Mouse (Mus musculus) lung, embryonic 14.5 days (tissue): ENCODE data around the gene Pde1a. TPM values are rescaled to one million over a fixed set of nuclear protein-coding genes. Genes with fewer than 3 reads are reported as not detected.

Experiments
- ATAC-seq: fragments of 200-750 bp; cut with Nextera tagmentation; 2 replicates; pipeline ENCODE4 v1.8.0; 2017; ENCODE audit warnings: mild to moderate bottlenecking, moderate TSS enrichment, moderate library complexity; ENCODE audit not compliant: insufficient read depth
- DNase-seq: peaks from one replicate; pipeline ENCODE4 v3.0.0-alpha.2; 2015
- H3K27ac ChIP-seq: fragments of 300-500 bp; sonication (generic); 2 replicates; pipeline ENCODE4 v1.5.1; 2014; ENCODE audit warnings: low read depth, mild to moderate bottlenecking, moderate library complexity
- H3K27me3 ChIP-seq: fragments of 300-500 bp; sonication (generic); 2 replicates; pipeline ENCODE4 v1.6.1; 2014; ENCODE audit warnings: low read length, control low read depth; ENCODE audit not compliant: insufficient read depth
- H3K36me3 ChIP-seq: fragments of 300-500 bp; sonication (generic); 2 replicates; pipeline ENCODE4 v1.6.1; 2014; ENCODE audit warnings: control low read depth; ENCODE audit not compliant: insufficient read depth
- H3K4me1 ChIP-seq: fragments of 300-500 bp; sonication (generic); 2 replicates; pipeline ENCODE4 v1.6.1; 2014; ENCODE audit warnings: antibody characterized with exemption, control low read depth; ENCODE audit not compliant: insufficient read depth
- H3K4me2 ChIP-seq: fragments of 300-500 bp; sonication (generic); 2 replicates; pipeline ENCODE4 v1.6.1; 2014; ENCODE audit warnings: mild to moderate bottlenecking
- H3K4me3 ChIP-seq: fragments of 300-500 bp; sonication (generic); 2 replicates; pipeline ENCODE4 v1.5.1; 2014; ENCODE audit warnings: low read depth, low read length
- H3K9ac ChIP-seq: fragments of 300-500 bp; sonication (generic); 2 replicates; pipeline ENCODE4 v1.6.1; 2014
- H3K9me3 ChIP-seq: fragments of 300-500 bp; sonication (generic); 2 replicates; pipeline ENCODE4 v1.6.1; 2016; ENCODE audit warnings: low read depth, low read length, control low read depth
- CTCF ChIP-seq: IDR thresholded peaks from 2 replicates; pipeline ENCODE4 v1.5.1; 2016; ENCODE audit warnings: antibody characterized with exemption, low read depth
- WGBS: fragments of 180-500 bp; shearing (Covaris S2); extraction: QIAGEN DNeasy Blood & Tissue Kit; methylation state at CpG from one replicate; pipeline ENCODE4 v1.1.7; 2014; 5-methylcytosine and 5-hydroxymethylcytosine counted together
- polyA plus RNA-seq: library from polyadenylated mRNA; unstranded; fragments of >200 nt; fragmentation: Nextera tagmentation; extraction: Ambion mirVana; gene quantifications from 2 replicates; pipeline ENCODE4 v1.2.1, GENCODE M21; 2014

The Pde1a gene
- polyA plus RNA-seq, 1 experiment from 2014 or later, result 21.3 TPM

DNA sequence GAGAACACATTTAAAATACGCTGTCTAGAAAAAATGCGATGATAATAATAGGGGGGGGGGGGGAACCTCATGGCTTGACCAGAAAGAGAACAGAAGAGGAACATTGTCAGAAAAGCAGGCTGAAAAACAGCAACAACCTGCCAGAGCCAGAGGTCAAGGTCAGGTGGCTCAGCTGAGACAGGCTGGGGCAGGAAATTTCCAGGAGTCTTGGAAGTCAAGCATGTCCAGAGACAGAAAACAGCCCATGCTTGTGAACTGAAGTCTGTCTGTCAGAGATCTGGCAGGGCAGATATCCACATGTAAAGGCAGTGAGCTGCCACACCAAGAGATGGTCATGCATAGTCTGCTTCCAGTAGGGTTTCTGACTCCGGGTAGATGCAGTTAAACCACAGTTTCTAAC lies 147.5 kb downstream of the Pde1a start:
- no peak for TF ChIP-seq CTCF
- WGBS, result 88% methylated on average over 3 of the region's 3 CpGs

DNA sequence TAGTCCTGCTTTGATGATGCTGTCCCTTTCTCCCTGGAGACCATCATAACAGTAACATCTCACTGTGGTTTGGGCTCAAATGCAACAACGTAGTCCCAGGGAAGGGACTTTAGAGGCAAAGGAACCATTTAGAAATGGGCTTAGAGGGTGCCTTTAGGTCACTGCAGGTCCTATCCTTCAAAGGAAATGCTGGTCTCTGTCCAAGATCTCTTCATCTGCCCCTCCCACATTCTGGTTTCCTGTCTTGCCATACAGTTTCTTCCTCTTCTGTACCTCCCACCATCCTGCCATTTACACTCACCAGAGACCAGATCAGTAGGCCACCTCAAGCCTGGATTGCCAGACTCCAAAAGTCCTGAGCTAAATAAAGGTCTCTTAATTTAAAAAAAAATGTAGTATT lies 150.3 kb downstream of the Pde1a start:
- no peak for ATAC-seq
- TF ChIP-seq CTCF, result no peak
- Histone ChIP-seq H3K9me3 (no peaks in the 10 kb centered on the region), H3K4me1 (peaks cover 3% of the 10 kb centered on the region; the same call in 1 of the 2 replicates), H3K36me3 (no peaks in the 10 kb centered on the region), H3K27ac (no peak overlapping the region), H3K9ac (no peak overlapping the region), H3K4me2 (no peak overlapping the region), H3K4me3 (no peak overlapping the region), H3K27me3 (no peaks in the 10 kb centered on the region)
- WGBS, result 84% methylated on average over 1 of the region's 1 CpGs
- DNase-seq, result no peak

More for the DNA sequence above, 147.5 kb downstream of the Pde1a start:
- ATAC-seq, result no peak
- Histone ChIP-seq H3K27me3 (no peaks in the 10 kb centered on the region), H3K9me3 (no peaks in the 10 kb centered on the region), H3K4me2 (no peak overlapping the region), H3K9ac (no peak overlapping the region), H3K36me3 (no peaks in the 10 kb centered on the region), H3K4me1 (peaks cover 6% of the 10 kb centered on the region; the same call in 1 of the 2 replicates), H3K4me3 (no peak overlapping the region), H3K27ac (no peak overlapping the region)
- no peak for DNase-seq

DNA sequence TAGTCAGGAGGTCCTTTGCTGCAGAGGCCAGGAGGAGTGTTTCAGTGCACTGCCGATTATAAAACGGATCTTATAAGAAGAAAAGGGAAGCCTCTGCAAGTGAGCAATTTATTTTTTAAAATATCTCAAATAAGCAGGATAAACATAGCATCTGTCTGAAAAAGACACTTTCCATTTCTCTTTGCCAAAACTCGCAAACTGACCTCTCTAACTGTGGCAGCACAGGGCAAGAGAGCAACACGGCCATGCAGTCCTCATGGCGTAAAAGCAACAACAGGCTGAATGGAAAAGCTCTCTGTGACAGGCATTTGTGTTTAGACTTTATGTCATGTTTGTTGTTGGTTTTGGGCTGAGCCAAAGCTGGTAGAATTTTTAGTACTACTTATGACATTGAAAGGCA lies 152.0 kb downstream of the Pde1a start:
- 44% methylated on average over 5 of the region's 5 CpGs for WGBS
- no peak for ATAC-seq
- H3K36me3 ChIP-seq, result no peaks in the 10 kb centered on the region
- no peaks in the 10 kb centered on the region for H3K27me3 ChIP-seq
- TF ChIP-seq CTCF, result no peak
- no peaks in the 10 kb centered on the region for H3K9me3 ChIP-seq
- peak; percentile 40 for DNase-seq
- no peak overlapping the region for H3K4me3 ChIP-seq
- no peak overlapping the region for H3K27ac ChIP-seq
- no peaks in the 10 kb centered on the region; the same call in 1 of the 2 replicates for H3K4me1 ChIP-seq
- H3K4me2 ChIP-seq, result no peak overlapping the region
- H3K9ac ChIP-seq, result no peak overlapping the region

DNA sequence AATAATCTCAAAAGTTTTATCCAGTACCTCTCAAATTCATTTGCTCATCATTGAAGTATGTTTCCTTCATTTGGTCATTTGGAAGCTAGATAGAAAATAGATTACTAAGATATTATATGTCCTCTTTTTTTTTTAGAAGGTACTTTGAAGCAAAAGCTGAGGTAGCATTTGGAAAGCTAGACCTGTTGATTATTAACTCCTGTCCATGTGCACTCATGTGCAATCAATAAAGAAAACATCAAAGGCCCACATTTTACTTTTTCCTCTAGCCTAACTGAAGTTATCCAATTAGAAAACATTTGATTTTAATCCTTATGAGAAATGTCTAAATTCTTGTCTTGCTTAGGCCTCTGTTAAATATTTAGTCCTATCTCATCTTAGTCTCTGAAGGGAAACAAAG lies 153.3 kb downstream of the Pde1a start:
- no peaks in the 10 kb centered on the region for H3K36me3 ChIP-seq
- H3K4me3 ChIP-seq, result no peak overlapping the region
- no peak overlapping the region for H3K27ac ChIP-seq
- DNase-seq (no peak), ATAC-seq (no peak)
- no peak for TF ChIP-seq CTCF
- H3K4me1 ChIP-seq, result no peaks in the 10 kb centered on the region; the same call in 1 of the 2 replicates
- no peak overlapping the region for H3K9ac ChIP-seq
- no peaks in the 10 kb centered on the region for H3K27me3 ChIP-seq
- no peak overlapping the region for H3K4me2 ChIP-seq
- H3K9me3 ChIP-seq, result no peaks in the 10 kb centered on the region

DNA sequence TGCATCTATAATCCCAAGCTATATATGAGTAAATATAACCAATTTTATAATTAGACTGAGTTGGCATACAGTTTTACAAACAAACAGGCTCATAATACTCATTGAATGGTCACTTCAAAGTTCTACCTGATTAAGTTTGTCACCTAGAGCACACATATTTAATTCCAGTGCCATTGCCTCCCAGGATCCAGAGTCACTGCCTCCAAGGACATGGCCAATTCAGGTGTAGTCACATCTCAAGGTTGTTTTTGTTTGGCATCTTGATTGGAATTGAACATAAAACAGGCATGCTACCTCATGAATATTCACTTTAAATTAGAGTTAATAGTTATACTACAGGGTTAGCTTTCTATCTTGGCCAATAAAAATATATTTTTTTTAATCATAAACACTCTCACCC lies 157.0 kb downstream of the Pde1a start:
- Histone ChIP-seq H3K36me3 (no peaks in the 10 kb centered on the region), H3K27ac (no peak overlapping the region), H3K4me3 (no peak overlapping the region), H3K9me3 (no peaks in the 10 kb centered on the region), H3K9ac (no peak overlapping the region), H3K27me3 (no peaks in the 10 kb centered on the region), H3K4me2 (no peak overlapping the region), H3K4me1 (no peaks in the 10 kb centered on the region; the same call in 1 of the 2 replicates)
- ATAC-seq (no peak), DNase-seq (no peak)
- TF ChIP-seq CTCF, result no peak

DNA sequence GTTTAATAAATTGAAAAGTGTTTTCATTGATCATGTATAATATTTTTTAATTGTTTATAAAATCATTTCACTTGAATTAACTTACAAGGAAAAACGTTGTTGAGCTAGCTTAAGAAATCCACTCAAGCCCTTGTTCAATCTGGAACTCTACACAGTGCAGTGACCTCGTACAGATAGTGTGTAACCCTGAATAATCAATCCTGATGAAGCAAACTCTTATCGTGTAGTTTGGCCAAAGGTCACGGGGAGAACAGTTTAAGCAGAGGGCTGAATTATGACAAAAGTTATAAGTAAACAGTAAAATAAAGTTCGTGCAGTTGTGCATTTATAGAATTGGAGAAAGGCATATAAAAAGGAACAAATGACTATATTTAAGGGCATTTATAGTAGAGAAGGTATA lies 159.7 kb downstream of the Pde1a start:
- Histone ChIP-seq H3K27ac (no peak overlapping the region), H3K4me2 (no peak overlapping the region), H3K9me3 (no peaks in the 10 kb centered on the region), H3K27me3 (no peaks in the 10 kb centered on the region), H3K4me1 (no peaks in the 10 kb centered on the region), H3K4me3 (no peak overlapping the region), H3K9ac (no peak overlapping the region), H3K36me3 (no peaks in the 10 kb centered on the region)
- TF ChIP-seq CTCF, result no peak
- ATAC-seq, result no peak
- no peak for DNase-seq
- WGBS, result 24% methylated on average over 5 of the region's 5 CpGs

DNA sequence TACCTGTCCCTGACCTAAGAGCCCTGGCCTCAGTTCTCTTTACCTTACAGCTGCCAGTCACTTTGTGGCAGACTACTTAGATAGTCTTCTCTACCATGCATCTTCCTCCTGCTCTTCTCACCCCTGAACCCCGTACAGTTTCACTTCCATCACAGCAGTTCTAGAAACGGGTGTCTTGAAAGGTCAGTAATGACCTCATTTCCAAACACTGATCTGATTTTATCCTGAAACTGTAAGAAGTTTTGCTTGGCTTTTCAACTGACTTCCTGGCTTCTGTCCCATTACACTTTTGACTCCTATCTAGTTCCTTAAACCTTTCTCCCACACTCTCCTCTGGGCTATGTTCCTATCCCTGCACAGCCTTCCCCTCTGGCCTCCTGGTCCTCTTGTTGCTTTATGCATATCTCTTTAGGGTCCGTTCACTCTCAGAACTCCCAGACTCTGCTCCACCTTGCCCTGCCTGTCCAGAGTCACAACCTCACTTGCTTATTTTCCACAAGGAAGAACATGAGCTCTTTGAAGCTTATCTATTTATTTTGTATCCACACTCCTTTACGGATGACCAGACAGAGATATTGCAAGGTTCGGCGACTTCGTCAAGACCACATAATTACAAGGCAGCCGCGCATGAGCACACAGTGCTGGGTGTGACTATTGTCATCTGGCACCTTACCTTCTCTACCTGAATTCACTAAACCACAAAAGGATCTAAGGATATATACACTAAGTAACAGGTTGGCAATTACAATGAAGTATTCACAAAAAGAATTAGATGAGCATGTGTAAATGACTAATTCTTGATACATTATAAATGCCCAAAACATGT lies 162.4 kb downstream of the Pde1a start:
- H3K27me3 ChIP-seq, result no peaks in the 10 kb centered on the region

More for the DNA sequence above, 162.4 kb downstream of the Pde1a start:
- no peak for TF ChIP-seq CTCF
- Histone ChIP-seq H3K9ac (no peak overlapping the region), H3K36me3 (no peaks in the 10 kb centered on the region), H3K4me2 (no peak overlapping the region), H3K27ac (no peak overlapping the region), H3K4me1 (no peaks in the 10 kb centered on the region), H3K9me3 (no peaks in the 10 kb centered on the region), H3K4me3 (no peak overlapping the region)
- WGBS, result 62% methylated on average over 9 of the region's 9 CpGs
- ATAC-seq (no peak), DNase-seq (no peak)
